Mouse (Mus musculus) bone marrow macrophage, adult 2 months (primary cell): ENCODE results near the gene Iqsec1.

Source experiments
- CTCF ChIP-seq: IDR thresholded peaks from 2 replicates; pipeline ENCODE4 v1.5.1; 2012; ENCODE audit warnings: low read depth, mild to moderate bottlenecking, low read length, moderate library complexity
- POLR2A ChIP-seq: IDR thresholded peaks from 2 replicates; pipeline ENCODE4 v1.6.1; 2012; ENCODE audit warnings: mild to moderate bottlenecking, low read depth, low read length, borderline replicate concordance

DNA sequence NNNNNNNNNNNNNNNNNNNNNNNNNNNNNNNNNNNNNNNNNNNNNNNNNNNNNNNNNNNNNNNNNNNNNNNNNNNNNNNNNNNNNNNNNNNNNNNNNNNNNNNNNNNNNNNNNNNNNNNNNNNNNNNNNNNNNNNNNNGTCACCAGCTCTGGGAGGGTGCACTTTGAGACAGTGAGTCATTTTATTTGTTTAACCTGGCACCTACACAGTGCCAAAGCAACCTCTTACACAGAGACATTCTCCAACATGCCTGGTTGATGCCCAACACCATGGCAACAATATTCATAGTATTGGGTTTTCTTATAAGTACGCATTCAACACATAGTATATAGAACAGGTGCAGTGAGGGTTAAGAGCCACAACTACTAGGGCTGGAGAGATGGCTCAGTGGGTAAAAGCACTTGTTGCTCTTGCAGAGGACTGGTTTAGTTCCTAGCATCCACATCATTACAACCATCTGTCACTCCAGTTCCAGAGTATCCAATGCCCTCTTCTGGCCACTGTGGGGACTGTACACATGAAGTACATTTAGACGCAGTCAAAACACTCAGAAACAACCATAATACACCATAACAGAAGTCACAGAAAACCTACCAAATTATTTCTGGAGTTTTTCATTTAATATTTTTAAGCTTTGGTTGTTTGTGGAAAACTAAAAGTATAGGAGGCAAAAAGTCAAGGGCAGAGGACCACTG is 191.4 kb downstream of the Iqsec1 start:
- no peak for TF ChIP-seq CTCF
- no peak for TF ChIP-seq POLR2A
